Mouse (Mus musculus) embryonic facial prominence, embryonic 14.5 days (tissue): Measurements from ENCODE around the gene Lrrc28. TPM values are rescaled to one million over a fixed set of nuclear protein-coding genes. Genes with fewer than 3 reads are reported as not detected.

Experiments
- ATAC-seq: fragments of 200-750 bp; cut with Nextera tagmentation; 2 replicates; pipeline ENCODE4 v1.8.0; 2017; ENCODE audit warnings: low read depth, moderate number of reproducible peaks, moderate TSS enrichment
- DNase-seq: peaks from one replicate; pipeline ENCODE4 v3.0.0-alpha.2; 2015; ENCODE audit warnings: low spot score
- H3K27ac ChIP-seq: fragments of 300-500 bp; sonication (generic); replicated peaks from 2 replicates; pipeline ENCODE4 v1.5.1; 2014; ENCODE audit warnings: low read depth, mild to moderate bottlenecking, low read length, moderate library complexity
- H3K27me3 ChIP-seq: fragments of 300-500 bp; sonication (generic); replicated peaks from 2 replicates; pipeline ENCODE4 v1.6.1; 2014; ENCODE audit warnings: low read length; ENCODE audit not compliant: control insufficient read depth, insufficient read depth
- H3K36me3 ChIP-seq: fragments of 300-500 bp; sonication (generic); 2 replicates; pipeline ENCODE4 v1.6.1; 2014; ENCODE audit warnings: low read length, mixed read lengths; ENCODE audit not compliant: control insufficient read depth, insufficient read depth
- H3K4me1 ChIP-seq: fragments of 300-500 bp; sonication (generic); 2 replicates; pipeline ENCODE4 v1.6.1; 2014; ENCODE audit warnings: antibody characterized with exemption, low read length; ENCODE audit not compliant: control insufficient read depth, insufficient read depth
- H3K4me2 ChIP-seq: fragments of 300-500 bp; sonication (generic); 2 replicates; pipeline ENCODE4 v1.6.1; 2014; ENCODE audit warnings: low read depth, mild to moderate bottlenecking, low read length, moderate library complexity, mixed read lengths
- H3K4me3 ChIP-seq: fragments of 300-500 bp; sonication (generic); 2 replicates; pipeline ENCODE4 v1.5.1; 2014; ENCODE audit warnings: low read depth, mild to moderate bottlenecking, low read length
- H3K9ac ChIP-seq: fragments of 300-500 bp; sonication (generic); 2 replicates; pipeline ENCODE4 v1.6.1; 2014; ENCODE audit warnings: low read depth, mild to moderate bottlenecking, low read length, moderate library complexity, mixed read lengths
- H3K9me3 ChIP-seq: fragments of 300-500 bp; sonication (generic); 2 replicates; pipeline ENCODE4 v1.6.1; 2016; ENCODE audit warnings: low read length; ENCODE audit not compliant: control insufficient read depth
- WGBS: fragments of 180-500 bp; shearing (Covaris S2); extraction: QIAGEN DNeasy Blood & Tissue Kit; methylation state at CpG from one replicate; pipeline ENCODE4 v1.1.7; 2014; 5-methylcytosine and 5-hydroxymethylcytosine counted together
- polyA plus RNA-seq: library from polyadenylated mRNA; unstranded; fragments of >200 nt; fragmentation: Nextera tagmentation; extraction: Ambion mirVana; gene quantifications from 2 replicates; pipeline ENCODE4 v1.2.1, GENCODE M21; 2014

Lrrc28 gene
- 18.8 and 19.8 TPM in 2 replicates for polyA plus RNA-seq

DNA sequence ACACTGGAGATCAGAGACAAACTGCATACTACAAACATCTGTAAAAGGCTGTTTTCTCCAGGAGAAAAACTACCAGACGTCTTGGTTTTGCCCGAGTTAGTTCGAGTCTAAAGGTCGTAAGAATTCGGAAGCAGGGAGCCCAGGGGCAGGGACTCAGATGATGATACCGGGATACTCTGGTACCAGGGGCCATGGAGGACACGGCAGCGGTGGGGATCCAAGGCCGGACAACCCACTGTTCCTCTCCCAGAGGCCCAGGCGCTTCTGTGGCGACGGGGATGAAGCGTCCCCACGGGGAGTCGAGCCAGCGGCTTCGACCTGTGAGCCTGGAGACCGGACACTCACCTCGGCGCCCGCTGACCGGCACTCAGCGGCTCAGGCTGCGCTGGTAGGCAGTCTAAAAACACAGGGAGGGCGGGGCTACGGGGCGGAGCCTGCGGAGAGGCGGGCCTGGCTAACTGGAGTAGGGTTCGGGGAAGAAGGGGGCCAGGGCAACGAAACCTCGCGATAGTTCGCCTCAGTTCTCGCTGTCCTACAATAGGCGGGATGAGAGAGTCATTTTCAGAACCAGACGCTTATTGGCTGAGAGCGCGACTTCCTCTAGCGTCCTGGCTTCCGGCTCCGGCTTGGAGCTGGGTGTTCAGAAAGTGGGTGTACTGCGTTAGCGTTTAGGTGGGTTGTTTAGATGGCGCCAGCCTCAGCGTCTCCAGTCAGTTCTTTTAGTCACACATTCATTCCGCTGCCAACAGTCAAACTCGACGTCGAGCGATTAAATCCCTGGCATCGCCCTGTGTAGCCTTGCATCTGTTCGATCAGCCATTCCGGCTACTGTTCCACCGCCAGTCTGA is at the start of gene Lrrc28:
Lrrc28 (minus strand) TSS at position 436 of the 848 bp plus-strand sequence.
- H3K4me2 ChIP-seq, result peak within 1 kb of the TSS; percentile 90
- peak within 1 kb of the TSS; percentile 78 for H3K4me3 ChIP-seq
- ATAC-seq, result peak; percentile 98
- H3K27me3 ChIP-seq, result no peaks in the 10 kb centered on the region
- H3K9me3 ChIP-seq, result no peaks in the 10 kb centered on the region
- 0 out of 2 replicates have a peak, but pooled peaks cover 6% of the 10 kb centered on the region for H3K36me3 ChIP-seq
- peak; percentile 100 for DNase-seq
- peaks cover 20% of the 10 kb centered on the region for H3K4me1 ChIP-seq
- 0% methylated on average over 47 of the region's 55 CpGs for WGBS
- peak within 1 kb of the TSS; percentile 87 for H3K9ac ChIP-seq
- H3K27ac ChIP-seq, result peak within 1 kb of the TSS; percentile 91

- Histone ChIP-seq H3K36me3 (peaks cover 11% of the 10 kb centered on the region; the same call in 1 of the 2 replicates), H3K9ac (no peak overlapping the region), H3K4me1 (no peaks in the 10 kb centered on the region), H3K9me3 (no peaks in the 10 kb centered on the region), H3K4me3 (no peak overlapping the region), H3K4me2 (no peak overlapping the region), H3K27me3 (no peaks in the 10 kb centered on the region), H3K27ac (no peak overlapping the region)
- DNase-seq, result no peak
- ATAC-seq, result no peak
- 88% methylated on average over 23 of the region's 23 CpGs for WGBS
Observed at GRCm38 (mm10) chr7:67692791-67693538, 47.9 kb upstream of the Lrrc28 start.

- ATAC-seq, result no peak
- H3K36me3 ChIP-seq, result peaks cover 9% of the 10 kb centered on the region; the same call in 1 of the 2 replicates
- H3K4me1 ChIP-seq, result no peaks in the 10 kb centered on the region
- no peak for DNase-seq
- no peaks in the 10 kb centered on the region for H3K9me3 ChIP-seq
- no peaks in the 10 kb centered on the region for H3K27me3 ChIP-seq
- H3K4me2 ChIP-seq, result no peak overlapping the region
- H3K9ac ChIP-seq, result no peak overlapping the region
- H3K27ac ChIP-seq, result no peak overlapping the region
- WGBS, result 69% methylated on average over 3 of the region's 3 CpGs
- H3K4me3 ChIP-seq, result no peak overlapping the region
Observed at GRCm38 (mm10) chr7:67692141-67692540, 47.1 kb upstream of the Lrrc28 start.

DNA sequence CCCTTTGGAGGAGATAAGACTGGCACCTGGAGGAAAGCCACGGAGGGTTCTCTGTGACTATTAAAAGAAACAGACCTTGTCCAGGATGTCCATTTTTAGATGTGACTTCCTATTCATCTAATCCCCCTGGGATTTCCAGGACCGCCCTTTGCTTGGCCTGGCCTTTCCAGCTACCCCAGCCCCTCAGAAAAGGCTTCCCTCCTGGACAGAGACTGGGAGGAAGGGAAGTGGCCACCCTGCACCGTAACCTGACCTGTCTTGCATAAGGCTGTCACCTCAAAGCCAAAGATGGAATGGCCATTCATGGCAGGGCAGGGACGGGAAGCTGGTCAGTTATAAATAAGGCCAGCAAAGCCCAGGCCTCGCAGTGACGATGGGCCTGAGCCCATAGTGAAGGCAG is 46.0 kb upstream of the Lrrc28 start:
- Histone ChIP-seq H3K4me3 (no peak overlapping the region), H3K4me2 (no peak overlapping the region), H3K27ac (no peak overlapping the region), H3K36me3 (peaks cover 5% of the 10 kb centered on the region; the same call in 1 of the 2 replicates), H3K27me3 (no peaks in the 10 kb centered on the region), H3K9me3 (no peaks in the 10 kb centered on the region), H3K9ac (no peak overlapping the region), H3K4me1 (no peaks in the 10 kb centered on the region)
- ATAC-seq, result no peak
- WGBS, result 81% methylated on average over 6 of the region's 6 CpGs
- DNase-seq, result no peak

DNA sequence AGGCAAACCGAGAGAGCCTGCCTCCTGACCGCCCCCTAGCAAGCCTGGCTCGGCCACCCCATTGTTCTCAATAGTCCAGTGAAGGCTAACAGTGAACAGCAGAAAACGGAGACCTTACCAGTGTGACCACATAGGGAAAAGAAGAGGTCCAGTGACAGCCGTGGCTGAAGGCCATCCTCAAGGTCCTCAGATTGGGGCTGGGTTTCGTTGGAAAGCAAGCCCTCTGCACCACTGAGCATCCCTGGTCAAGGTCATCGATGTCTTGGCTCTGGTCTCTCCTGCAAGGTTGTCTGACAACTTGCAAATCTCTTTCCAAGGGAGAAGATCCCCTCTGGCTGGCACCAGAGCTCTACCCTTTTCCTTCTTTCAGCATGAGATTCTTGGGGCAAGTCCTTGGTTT is 44.7 kb upstream of the Lrrc28 start:
- ATAC-seq, result no peak
- H3K9me3 ChIP-seq, result peaks cover 7% of the 10 kb centered on the region; the same call in 1 of the 2 replicates
- DNase-seq, result no peak
- no peak overlapping the region for H3K4me2 ChIP-seq
- no peaks in the 10 kb centered on the region for H3K4me1 ChIP-seq
- H3K9ac ChIP-seq, result no peak overlapping the region
- no peak overlapping the region for H3K4me3 ChIP-seq
- no peaks in the 10 kb centered on the region for H3K27me3 ChIP-seq
- no peak overlapping the region for H3K27ac ChIP-seq
- peaks cover 12% of the 10 kb centered on the region for H3K36me3 ChIP-seq
- 83% methylated on average over 7 of the region's 7 CpGs for WGBS

GRCm38 (mm10) chr7:67688281-67688680 is 43.2 kb upstream of the Lrrc28 start:
- no peak for DNase-seq
- Histone ChIP-seq H3K27me3 (no peaks in the 10 kb centered on the region), H3K4me2 (no peak overlapping the region), H3K9me3 (peaks cover 7% of the 10 kb centered on the region; the same call in 1 of the 2 replicates), H3K27ac (no peak overlapping the region), H3K9ac (no peak overlapping the region), H3K4me3 (no peak overlapping the region), H3K4me1 (no peaks in the 10 kb centered on the region), H3K36me3 (peaks cover 18% of the 10 kb centered on the region)
- no peak for ATAC-seq
- WGBS, result 61% methylated on average over 3 of the region's 3 CpGs

GRCm38 (mm10) chr7:67686545-67686944 is 41.5 kb upstream of the Lrrc28 start:
- Histone ChIP-seq H3K9me3 (peaks cover 7% of the 10 kb centered on the region; the same call in 1 of the 2 replicates), H3K27me3 (no peaks in the 10 kb centered on the region), H3K9ac (no peak overlapping the region), H3K4me1 (no peaks in the 10 kb centered on the region), H3K36me3 (peaks cover 23% of the 10 kb centered on the region), H3K27ac (no peak overlapping the region), H3K4me2 (no peak overlapping the region), H3K4me3 (no peak overlapping the region)
- DNase-seq (no peak), ATAC-seq (no peak)
- 94% methylated on average over 3 of the region's 3 CpGs for WGBS

- no peak for DNase-seq
- ATAC-seq, result no peak
- H3K4me3 ChIP-seq, result no peak overlapping the region
- peaks cover 7% of the 10 kb centered on the region; the same call in 1 of the 2 replicates for H3K9me3 ChIP-seq
- H3K4me1 ChIP-seq, result no peaks in the 10 kb centered on the region
- H3K27me3 ChIP-seq, result no peaks in the 10 kb centered on the region
- no peak overlapping the region for H3K27ac ChIP-seq
- peaks cover 48% of the 10 kb centered on the region for H3K36me3 ChIP-seq
- H3K9ac ChIP-seq, result no peak overlapping the region
- WGBS, result 86% methylated on average over 16 of the region's 16 CpGs
- no peak overlapping the region for H3K4me2 ChIP-seq
Observed at GRCm38 (mm10) chr7:67683006-67683405, 37.9 kb upstream of the Lrrc28 start.
